ENCODE assay signal across 7 mouse cellular contexts in the genomic region with DNA sequence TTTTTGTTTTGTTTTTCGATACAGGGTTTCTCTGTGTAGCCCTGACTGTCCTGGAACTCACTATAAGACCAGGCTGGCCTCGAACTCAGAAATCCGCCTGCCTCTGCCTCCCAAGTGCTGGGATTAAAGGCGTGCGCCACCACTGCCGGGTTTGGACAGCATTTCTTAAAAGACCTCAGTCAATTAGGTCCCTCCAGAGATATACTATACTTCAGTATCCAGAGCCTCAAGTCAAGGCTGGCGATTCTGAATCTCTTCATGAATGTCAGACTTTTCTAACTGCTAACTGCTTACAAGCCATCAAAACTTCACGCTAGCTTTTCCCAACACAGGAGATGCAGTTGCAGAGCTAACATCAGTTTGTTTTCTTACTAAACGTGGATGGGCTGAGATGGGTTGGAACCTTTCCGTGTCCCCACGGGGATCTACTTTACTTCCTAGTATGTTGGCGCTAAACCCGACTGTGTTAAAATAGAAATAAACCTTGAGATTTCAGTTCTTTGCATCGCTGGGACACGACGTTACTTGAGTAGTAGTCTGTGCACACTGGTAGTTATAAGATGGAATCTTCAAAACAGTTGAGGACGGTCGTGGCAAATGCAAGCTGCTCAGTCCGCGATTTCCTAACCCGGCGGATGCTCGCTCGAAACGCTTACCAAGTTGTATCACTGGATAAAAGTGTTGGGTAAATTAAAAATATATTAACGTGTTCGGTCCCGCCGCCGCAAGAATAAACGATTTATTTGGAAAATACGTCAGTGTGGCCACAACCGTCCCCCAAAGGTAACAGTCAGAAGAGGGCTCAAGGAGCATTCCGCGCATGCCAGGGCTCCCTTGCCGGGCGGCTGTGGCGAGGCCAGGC. TPM values are rescaled to one million over a fixed set of nuclear protein-coding genes. Genes with fewer than 3 reads are reported as not detected.
DNase-seq lines count a peak whose midpoint lies in the region; ATAC-seq and TF ChIP-seq lines count a peak whose summit lies in the region.

No protein-coding gene starts in this region.

- peak overlapping the region; percentile 87 for H3K4me3 ChIP-seq in spleen, adult 2 months (ENCODE audit: extremely low read depth, insufficient read depth, insufficient read length)
- H3K4me3 ChIP-seq in embryonic facial prominence, embryonic 15.5 days (replicated peaks): peak overlapping the region; percentile 75
- peak overlapping the region; percentile 98 for H3K4me3 ChIP-seq in limb, embryonic 13.5 days
- peak overlapping the region; percentile 98 for H3K4me3 ChIP-seq in neural tube, embryonic 13.5 days

- H3K4me2 ChIP-seq in embryonic facial prominence, embryonic 15.5 days (replicated peaks): peak overlapping the region; percentile 68
- H3K4me2 ChIP-seq in limb, embryonic 13.5 days (replicated peaks): peak overlapping the region; percentile 63
- peak overlapping the region; percentile 65 for H3K4me2 ChIP-seq in neural tube, embryonic 13.5 days

- no peaks in the 10 kb centered on the region for H3K9me3 ChIP-seq in embryonic facial prominence, embryonic 15.5 days (replicated peaks)
- H3K9me3 ChIP-seq in limb, embryonic 13.5 days: no peaks in the 10 kb centered on the region
- H3K9me3 ChIP-seq in neural tube, embryonic 13.5 days: no peaks in the 10 kb centered on the region

- peak overlapping the region; percentile 75 for H3K9ac ChIP-seq in embryonic facial prominence, embryonic 15.5 days
- H3K9ac ChIP-seq in limb, embryonic 13.5 days: peak overlapping the region; percentile 99
- H3K9ac ChIP-seq in neural tube, embryonic 13.5 days: peak overlapping the region; percentile 97

- no peak for TF ChIP-seq POLR2A in spleen, adult 2 months (IDR thresholded peaks at IDR 0.05; ENCODE audit: low read depth, low read length)

- ATAC-seq in embryonic facial prominence, embryonic 15.5 days (ENCODE audit: insufficient number of reproducible peaks, low FRiP score, low TSS enrichment, low read depth): peak; percentile 88
- ATAC-seq in limb, embryonic 13.5 days (ENCODE audit: low FRiP score, low read depth): peak; percentile 85
- peak; percentile 18; the same call in 1 of the 2 replicates for ATAC-seq in neural tube, embryonic 13.5 days (ENCODE audit: low read depth)

- WGBS in spleen, adult 2 months: 11% methylated on average over 38 of the region's 38 CpGs
- WGBS in embryonic facial prominence, embryonic 15.5 days: 17% methylated on average over 38 of the region's 38 CpGs
- 20% methylated on average over 38 of the region's 38 CpGs for WGBS in limb, embryonic 13.5 days
- 20% methylated on average over 38 of the region's 38 CpGs for WGBS in neural tube, embryonic 13.5 days

- DNase-seq in spleen, adult 2 months (ENCODE audit: low read depth in 1 of 2, low spot score in 2 of 2): no peak
- DNase-seq in spleen, postnatal 36 days (ENCODE audit: low spot score in 2 of 2): no peak
- no peak for DNase-seq in layer of hippocampus, postnatal 36 days
- no peak for DNase-seq in kidney, adult 9 months

- H3K36me3 ChIP-seq in spleen, adult 2 months (ENCODE audit: control insufficient read depth, insufficient read depth, low read length): peaks cover 10% of the 10 kb centered on the region
- peaks cover 29% of the 10 kb centered on the region for H3K36me3 ChIP-seq in embryonic facial prominence, embryonic 15.5 days
- peaks cover 30% of the 10 kb centered on the region for H3K36me3 ChIP-seq in limb, embryonic 13.5 days
- H3K36me3 ChIP-seq in neural tube, embryonic 13.5 days: peaks cover 29% of the 10 kb centered on the region

- H3K4me1 ChIP-seq in spleen, adult 2 months (ENCODE audit: control insufficient read depth, insufficient read depth, insufficient read length): no peaks in the 10 kb centered on the region; the same call in 1 of the 2 replicates
- peaks cover 16% of the 10 kb centered on the region for H3K4me1 ChIP-seq in embryonic facial prominence, embryonic 15.5 days
- H3K4me1 ChIP-seq in limb, embryonic 13.5 days: peaks cover 24% of the 10 kb centered on the region
- H3K4me1 ChIP-seq in neural tube, embryonic 13.5 days (replicated peaks): peaks cover 23% of the 10 kb centered on the region

- no peaks in the 10 kb centered on the region for H3K27me3 ChIP-seq in spleen, adult 2 months (ENCODE audit: control insufficient read depth, insufficient read depth, low read length)
- no peaks in the 10 kb centered on the region for H3K27me3 ChIP-seq in embryonic facial prominence, embryonic 15.5 days
- H3K27me3 ChIP-seq in limb, embryonic 13.5 days: no peaks in the 10 kb centered on the region
- H3K27me3 ChIP-seq in neural tube, embryonic 13.5 days: no peaks in the 10 kb centered on the region

- H3K27ac ChIP-seq in spleen, adult 2 months (ENCODE audit: insufficient read depth, low read length): peak overlapping the region; percentile 100
- peak overlapping the region; percentile 94 for H3K27ac ChIP-seq in embryonic facial prominence, embryonic 15.5 days (replicated peaks)
- peak overlapping the region; percentile 90 for H3K27ac ChIP-seq in limb, embryonic 13.5 days
- H3K27ac ChIP-seq in neural tube, embryonic 13.5 days (replicated peaks): peak overlapping the region; percentile 95

- no peak for TF ChIP-seq CTCF in spleen, adult 2 months (IDR thresholded peaks at IDR 0.05; ENCODE audit: extremely low read depth, insufficient read depth, insufficient read length, insufficient replicate concordance)

RNA-seq across cellular contexts. Expression of a gene that starts 0.7 kb away (rescaled TPM):
- polyA plus RNA-seq in spleen, adult 2 months (2012; rRNA removed): 4.9 and 6.3 TPM in 2 replicates
- 10.1 and 12.1 TPM in 2 replicates for polyA plus RNA-seq in embryonic facial prominence, embryonic 15.5 days (2015; fragmentation: Nextera tagmentation; extraction: Ambion mirVana)
- 12.9 and 13.5 TPM in 2 replicates for polyA plus RNA-seq in limb, embryonic 13.5 days (2015; fragmentation: Nextera tagmentation; extraction: Ambion mirVana)
- polyA plus RNA-seq in neural tube, embryonic 13.5 days (2015; fragmentation: Nextera tagmentation; extraction: Ambion mirVana): 12.2 and 13.2 TPM in 2 replicates
- total RNA-seq in layer of hippocampus, postnatal 36 days (2021): 1 to 10 TPM; 3.5 to 3.6 TPM

RNA-seq across cellular contexts. Expression of a gene that starts 0.8 kb away (rescaled TPM):
- polyA plus RNA-seq in spleen, adult 2 months (2012; rRNA removed): 31.8 and 40.6 TPM in 2 replicates
- polyA plus RNA-seq in embryonic facial prominence, embryonic 15.5 days (2015; fragmentation: Nextera tagmentation; extraction: Ambion mirVana): 74.6 and 76.9 TPM in 2 replicates
- polyA plus RNA-seq in limb, embryonic 13.5 days (2015; fragmentation: Nextera tagmentation; extraction: Ambion mirVana): 103 and 104 TPM in 2 replicates
- polyA plus RNA-seq in neural tube, embryonic 13.5 days (2015; fragmentation: Nextera tagmentation; extraction: Ambion mirVana): 95.9 and 97.2 TPM in 2 replicates
- total RNA-seq in layer of hippocampus, postnatal 36 days (2021): 100 to 1,000 TPM; 132 to 134 TPM

RNA-seq across cellular contexts. Expression of a gene that starts 32.8 kb away (rescaled TPM):
- 4.0 and 4.3 TPM in 2 replicates for polyA plus RNA-seq in spleen, adult 2 months (2012; rRNA removed)
- polyA plus RNA-seq in embryonic facial prominence, embryonic 15.5 days (2015; fragmentation: Nextera tagmentation; extraction: Ambion mirVana): 1.3 and 1.8 TPM in 2 replicates
- polyA plus RNA-seq in limb, embryonic 13.5 days (2015; fragmentation: Nextera tagmentation; extraction: Ambion mirVana): 1.1 and 1.3 TPM in 2 replicates
- 1.1 and 1.4 TPM in 2 replicates for polyA plus RNA-seq in neural tube, embryonic 13.5 days (2015; fragmentation: Nextera tagmentation; extraction: Ambion mirVana)
- total RNA-seq in layer of hippocampus, postnatal 36 days (2021): 1 to 10 TPM; 4.5 to 4.9 TPM

RNA-seq across cellular contexts. Expression of a gene that starts 33.7 kb away (rescaled TPM):
- 257 and 263 TPM in 2 replicates for polyA plus RNA-seq in spleen, adult 2 months (2012; rRNA removed)
- 394 and 407 TPM in 2 replicates for polyA plus RNA-seq in embryonic facial prominence, embryonic 15.5 days (2015; fragmentation: Nextera tagmentation; extraction: Ambion mirVana)
- polyA plus RNA-seq in limb, embryonic 13.5 days (2015; fragmentation: Nextera tagmentation; extraction: Ambion mirVana): 457 and 480 TPM in 2 replicates
- polyA plus RNA-seq in neural tube, embryonic 13.5 days (2015; fragmentation: Nextera tagmentation; extraction: Ambion mirVana): 329 and 336 TPM in 2 replicates
- 100 to 1,000 TPM; 458 to 488 TPM for total RNA-seq in layer of hippocampus, postnatal 36 days (2021)

RNA-seq across cellular contexts. Expression of a gene that starts 42.3 kb away (rescaled TPM):
- polyA plus RNA-seq in spleen, adult 2 months (2012; rRNA removed): 0.18 and 0.62 TPM in 2 replicates
- polyA plus RNA-seq in embryonic facial prominence, embryonic 15.5 days (2015; fragmentation: Nextera tagmentation; extraction: Ambion mirVana): 267 and 372 TPM in 2 replicates
- polyA plus RNA-seq in limb, embryonic 13.5 days (2015; fragmentation: Nextera tagmentation; extraction: Ambion mirVana): 373 and 377 TPM in 2 replicates
- 21.3 and 65.5 TPM in 2 replicates for polyA plus RNA-seq in neural tube, embryonic 13.5 days (2015; fragmentation: Nextera tagmentation; extraction: Ambion mirVana)
- 1 to 10 TPM; 3.8 to 4.4 TPM for total RNA-seq in layer of hippocampus, postnatal 36 days (2021)

Comparison
In these comparisons a context has a peak if more than half of its experiments do, and no peak if none do; other contexts are left out.
1. ATAC-seq: peak in every context shown above with its lines; median percentile 88 in embryonic facial prominence, embryonic 15.5 days; 85 in limb, embryonic 13.5 days; 18 in neural tube, embryonic 13.5 days.